Mouse (Mus musculus): Measurements from ENCODE around the gene Nup98.

Nup98 gene

DNA sequence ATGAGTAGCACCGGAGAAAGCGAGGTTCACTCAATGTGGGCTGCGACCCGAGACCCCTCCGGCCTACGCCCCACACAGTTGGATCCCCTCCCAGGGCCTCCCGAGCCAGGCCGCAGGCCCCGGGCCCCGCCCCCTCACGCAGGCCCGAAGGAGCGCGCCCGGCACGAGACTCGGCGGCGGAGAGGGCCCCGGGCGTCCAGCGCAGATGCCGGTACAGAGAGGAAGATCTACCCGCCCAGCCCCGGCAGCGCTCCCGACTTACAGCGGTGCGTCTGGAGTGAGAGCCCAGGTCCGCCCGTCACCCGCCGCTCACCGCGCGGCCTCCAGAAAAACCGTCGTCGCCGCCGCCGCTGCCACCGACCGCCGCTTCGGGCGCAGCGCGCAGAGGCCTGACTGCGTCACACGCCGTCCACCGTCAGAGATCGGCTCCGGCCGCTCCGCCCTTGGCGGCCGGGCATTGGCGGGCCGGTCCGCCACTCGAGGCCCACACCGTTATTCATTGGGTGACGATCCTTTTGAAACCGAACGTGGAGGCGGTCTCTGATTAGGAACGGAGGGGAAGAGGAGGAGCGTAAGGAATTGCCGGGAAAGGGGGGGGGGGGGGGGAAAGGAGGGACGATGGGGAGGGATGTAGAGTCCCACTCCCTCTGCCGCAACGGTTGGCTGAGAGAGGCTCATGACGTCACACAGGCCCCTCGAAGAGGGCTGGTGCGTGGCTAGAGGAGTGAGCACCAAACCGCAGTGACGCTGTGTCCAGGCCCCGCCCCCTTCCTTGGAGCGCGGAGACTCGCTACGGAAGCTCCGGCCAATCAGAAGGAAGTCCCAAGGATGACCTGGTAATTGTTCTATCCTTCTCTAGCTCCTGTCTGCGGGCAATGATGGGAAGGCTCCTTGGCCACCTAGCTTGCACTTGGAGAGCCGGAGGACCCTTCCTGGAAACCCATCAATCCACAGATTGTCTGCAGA, at the start of gene Nup98, which contains the start of gene Pgap2:
Gene Nup98, minus strand, starts transcription at position 421 of the 966 bp plus-strand sequence.
Gene Pgap2, plus strand, starts transcription at position 453 of the 966 bp plus-strand sequence.
- DNase-seq (ENCODE audit: low read depth, low spot score), result peak; percentile 99

- DNase-seq (ENCODE audit: low read depth, low spot score), result no peak
These were observed 48.8 kb upstream of the Nup98 start for GRCm38 (mm10) chr7:102258753-102259152.

- peak; percentile 77 for DNase-seq (ENCODE audit: low read depth, low spot score)
These were observed 48.2 kb upstream of the Nup98 start for GRCm38 (mm10) chr7:102258189-102258588.

DNA sequence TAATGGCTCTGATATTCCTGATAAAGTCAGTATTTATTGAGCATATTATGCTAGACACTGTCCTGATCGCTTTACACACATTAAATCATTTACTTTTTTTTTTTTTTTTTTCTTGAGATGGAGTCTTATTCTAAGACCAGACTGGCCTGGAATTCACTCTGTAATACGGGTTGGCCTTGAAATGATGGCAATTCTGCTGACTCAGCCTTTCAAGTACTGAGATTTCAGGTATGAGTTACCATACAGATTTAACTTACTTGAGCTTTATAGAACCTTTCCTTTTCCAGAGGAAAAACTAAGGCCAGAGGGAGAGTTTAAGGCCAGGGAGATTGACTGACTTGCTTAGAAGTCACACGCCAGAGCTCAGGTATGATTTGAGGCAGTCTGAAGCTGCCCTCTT, 46.7 kb upstream of the Nup98 start:
- DNase-seq (ENCODE audit: low read depth, low spot score), result no peak

DNA sequence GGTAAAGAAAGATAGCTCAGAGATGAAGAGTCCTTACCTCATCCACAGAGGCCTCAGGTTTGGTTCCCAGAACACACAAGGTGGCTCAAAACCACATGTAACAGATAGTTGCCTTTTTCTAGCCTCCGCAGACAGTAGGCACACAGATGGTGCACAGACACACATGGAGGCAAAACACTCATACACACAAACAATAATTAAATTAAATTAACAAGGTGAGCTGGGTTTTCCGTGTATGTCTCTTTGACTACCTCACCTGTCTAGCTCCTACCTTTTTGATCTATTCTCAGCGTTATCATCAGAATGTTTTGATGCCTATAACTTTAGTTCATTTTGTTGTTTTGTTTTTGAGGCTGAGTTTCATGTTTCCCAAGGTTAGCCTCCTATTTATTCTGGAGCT, 46.0 kb upstream of the Nup98 start, which contains the start of gene Rhog:
Gene Rhog, minus strand, starts transcription at position 101 of the 400 bp plus-strand sequence.
- no peak for DNase-seq (ENCODE audit: low read depth, low spot score)

DNA sequence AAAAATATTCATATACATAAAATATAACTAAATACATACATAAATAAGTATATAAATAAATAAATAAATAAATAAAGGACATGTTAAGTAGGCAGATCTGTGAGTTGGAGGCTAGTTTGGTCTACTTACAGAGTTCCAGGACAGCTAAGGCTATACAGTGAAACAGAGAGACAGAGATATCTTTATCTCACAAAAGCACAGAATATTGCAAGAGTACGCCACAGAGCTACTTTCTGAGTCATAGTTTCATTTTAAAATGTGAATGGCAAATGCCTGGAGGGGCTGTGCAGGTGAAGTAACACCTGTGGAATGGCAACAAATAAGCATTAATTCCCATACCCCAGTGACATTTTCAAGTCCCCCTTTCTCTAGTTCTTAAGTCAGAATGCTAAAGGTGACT, 43.7 kb upstream of the Nup98 start:
- no peak for DNase-seq (ENCODE audit: low read depth, low spot score)

- no peak for DNase-seq (ENCODE audit: low read depth, low spot score)
These were observed 40.7 kb upstream of the Nup98 start for GRCm38 (mm10) chr7:102250631-102251214.

DNA sequence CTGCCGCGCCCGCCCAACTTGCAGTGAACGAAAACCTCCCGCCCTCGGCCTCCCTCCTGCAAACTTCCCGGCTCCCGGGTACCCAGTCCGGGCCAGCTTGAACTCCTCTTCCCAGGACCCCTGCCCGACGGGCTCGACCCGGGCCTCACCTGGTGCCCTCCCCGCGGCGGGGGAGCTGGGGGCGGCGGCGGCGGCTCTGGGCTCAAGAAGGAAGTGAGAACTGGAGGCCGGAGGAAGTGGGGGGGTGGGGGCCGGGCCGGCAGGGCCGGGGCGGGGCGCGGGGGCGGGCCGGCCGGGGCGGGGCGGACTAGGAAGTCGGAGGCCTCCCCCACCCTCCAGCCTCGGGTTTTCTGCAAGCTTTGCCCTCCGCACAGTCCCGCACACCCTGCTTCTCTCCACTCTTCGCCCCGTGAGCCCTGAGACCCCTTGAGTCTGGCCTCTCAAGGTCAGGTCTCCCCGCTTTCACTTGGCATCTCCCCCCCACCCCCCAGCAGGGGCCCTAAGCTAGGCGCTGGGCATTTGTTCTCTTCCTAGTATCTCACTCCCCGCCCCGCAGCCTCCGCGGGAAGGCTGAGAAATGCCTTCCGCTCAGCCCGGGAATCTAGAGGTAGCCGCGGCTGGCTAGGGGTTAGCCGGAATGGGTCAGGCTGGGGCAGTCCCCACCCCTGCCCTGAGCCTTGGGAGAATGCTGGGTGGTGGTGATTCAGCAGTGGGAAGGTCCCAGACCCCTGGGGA, 40.1 kb upstream of the Nup98 start:
- peak; percentile 91 for DNase-seq (ENCODE audit: low read depth, low spot score)

GRCm38 (mm10) chr7:102249531-102249895, 39.5 kb upstream of the Nup98 start:
- DNase-seq (ENCODE audit: low read depth, low spot score), result peak; percentile 85

- peak; percentile 67 for DNase-seq (ENCODE audit: low read depth, low spot score)
These were observed 38.9 kb upstream of the Nup98 start for GRCm38 (mm10) chr7:102248691-102249404.

DNA sequence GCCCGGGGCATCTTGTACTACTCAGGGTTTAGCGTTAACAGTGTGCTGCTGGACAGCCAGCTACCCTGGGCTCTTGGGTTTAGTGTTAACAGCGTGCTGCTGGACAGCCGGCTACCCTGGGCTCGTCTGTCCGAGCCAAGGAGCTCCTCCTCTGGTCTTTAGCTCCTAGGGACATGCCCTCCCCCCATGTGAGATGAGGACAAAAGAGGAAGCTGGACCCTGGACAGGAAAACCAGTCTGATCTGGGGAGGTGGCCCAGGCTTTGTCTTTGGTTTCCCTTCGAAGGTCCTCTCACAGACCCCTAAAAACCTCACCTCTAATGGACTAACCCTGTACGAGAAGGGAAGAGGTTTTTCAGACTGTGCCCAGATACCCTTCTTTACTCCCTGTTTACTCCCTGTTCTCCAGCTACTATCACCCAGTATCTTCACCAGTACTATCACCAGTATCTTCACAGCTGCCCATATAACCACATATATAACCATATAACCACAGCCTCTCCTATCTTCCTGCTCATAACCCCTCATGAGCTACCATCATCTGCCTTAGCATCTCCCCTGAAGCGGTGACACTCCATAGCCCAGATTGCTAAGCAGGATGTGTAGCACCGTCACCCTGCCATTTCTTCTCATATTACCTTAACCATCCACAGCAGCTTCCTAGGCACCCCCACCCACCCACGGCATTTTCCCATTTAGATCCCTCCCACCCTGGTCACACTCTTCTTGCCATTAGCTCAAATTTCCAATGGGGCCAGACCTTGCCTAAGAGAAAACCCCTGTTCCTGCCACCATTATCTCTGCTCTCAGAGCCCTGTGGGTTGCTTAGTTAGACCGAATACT, 37.2 kb upstream of the Nup98 start:
- no peak for DNase-seq (ENCODE audit: low read depth, low spot score)

DNA sequence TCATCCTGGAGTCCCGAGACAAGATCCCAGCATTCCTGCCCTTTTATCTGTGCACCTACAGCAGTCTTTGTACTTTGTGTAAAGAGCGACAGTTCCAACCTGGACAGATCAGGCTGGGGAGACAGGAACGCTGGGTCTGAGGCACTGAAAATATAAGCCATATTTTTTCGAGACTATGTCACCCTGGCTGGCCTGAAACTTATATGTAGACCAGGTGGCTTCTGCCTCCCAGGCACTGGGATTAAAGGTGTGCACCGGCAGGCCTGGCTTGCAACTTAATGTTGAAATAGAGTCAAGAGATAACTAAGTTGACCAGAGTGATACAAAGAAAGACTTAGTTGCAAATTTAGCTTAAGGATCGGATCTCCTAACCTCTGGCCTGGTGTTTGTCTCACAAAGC, 36.3 kb upstream of the Nup98 start:
- DNase-seq (ENCODE audit: low read depth, low spot score), result no peak

GRCm38 (mm10) chr7:102245775-102246174, 35.8 kb upstream of the Nup98 start:
- no peak for DNase-seq (ENCODE audit: low read depth, low spot score)

DNA sequence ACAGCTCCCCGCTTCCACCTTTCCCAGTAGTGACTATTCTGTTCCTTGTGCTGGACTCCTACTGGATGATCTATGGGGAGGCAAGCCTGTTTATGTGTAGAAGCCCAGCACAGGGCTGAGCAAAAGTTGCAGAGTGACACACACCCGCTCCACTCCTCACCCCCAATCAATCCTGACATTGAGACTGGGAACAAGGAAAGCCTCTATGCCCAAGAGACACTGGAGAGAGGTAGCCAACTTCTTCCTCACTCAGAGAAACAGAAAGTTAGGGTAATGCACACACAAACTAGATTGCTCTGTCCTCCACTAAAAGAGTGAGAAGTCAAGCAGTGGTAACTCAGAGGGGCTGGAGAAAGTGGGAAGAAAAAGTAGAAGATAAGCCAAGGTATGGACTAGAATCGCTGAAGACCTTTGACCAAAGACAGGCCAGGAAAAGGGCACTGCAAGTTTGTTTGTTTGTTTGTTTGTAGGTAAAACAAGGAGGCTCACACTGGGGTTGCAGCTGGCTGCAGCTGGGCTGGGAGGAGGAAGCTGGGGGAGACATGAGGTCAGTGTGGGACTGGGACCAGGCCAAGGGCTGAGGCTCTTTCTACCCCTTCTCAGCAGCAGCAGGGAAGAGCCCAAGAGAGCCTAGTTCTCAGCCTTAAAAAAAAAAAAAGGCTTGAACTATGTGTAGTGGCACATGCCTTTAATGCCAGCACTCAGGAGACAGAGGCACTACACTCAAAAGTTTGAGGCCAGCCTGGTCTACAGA, 35.0 kb upstream of the Nup98 start:
- no peak for DNase-seq (ENCODE audit: low read depth, low spot score)

DNA sequence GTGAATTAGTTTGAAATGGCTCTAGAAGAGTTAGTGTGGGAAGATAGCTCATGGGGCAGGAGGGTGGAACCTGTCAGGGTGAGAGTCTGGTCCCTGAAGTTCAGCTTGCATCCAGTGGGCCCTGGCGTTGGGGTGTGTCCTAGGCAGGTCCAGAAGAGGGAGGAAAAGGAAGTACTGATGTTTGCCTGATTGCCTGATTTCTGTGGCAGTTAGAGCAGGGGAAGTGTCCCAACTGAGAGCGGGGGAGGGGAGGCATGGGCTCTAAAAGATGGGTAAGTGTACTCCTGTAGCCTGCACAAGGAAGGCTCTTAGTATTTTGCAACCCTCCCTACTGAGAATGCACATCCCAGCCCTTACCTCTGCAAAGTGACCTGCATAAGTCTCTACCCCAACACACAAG, 33.9 kb upstream of the Nup98 start:
- DNase-seq (ENCODE audit: low read depth, low spot score), result no peak

GRCm38 (mm10) chr7:102242917-102243316, 32.9 kb upstream of the Nup98 start:
- no peak for DNase-seq (ENCODE audit: low read depth, low spot score)

DNA sequence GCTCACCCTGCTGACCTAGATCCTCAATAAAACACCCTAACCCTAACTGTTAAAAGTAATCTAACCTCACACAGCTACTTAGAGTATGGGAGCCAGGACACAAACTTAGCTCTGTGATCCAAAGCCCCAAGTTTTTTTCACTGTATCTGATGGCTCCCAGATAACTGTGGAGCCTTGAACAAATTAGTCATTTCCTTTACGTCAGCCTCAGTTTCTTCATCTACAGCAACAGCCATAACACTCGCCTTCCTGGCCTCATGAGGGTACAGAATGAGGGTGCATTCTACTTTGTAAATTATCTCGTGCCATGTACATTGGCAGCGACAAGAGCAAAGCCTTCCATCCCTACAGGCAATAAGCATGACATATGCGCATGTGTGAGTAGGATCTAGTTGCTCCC, 32.4 kb upstream of the Nup98 start:
- no peak for DNase-seq (ENCODE audit: low read depth, low spot score)

GRCm38 (mm10) chr7:102239591-102239990, 29.6 kb upstream of the Nup98 start:
- no peak for DNase-seq (ENCODE audit: low read depth, low spot score)

DNA sequence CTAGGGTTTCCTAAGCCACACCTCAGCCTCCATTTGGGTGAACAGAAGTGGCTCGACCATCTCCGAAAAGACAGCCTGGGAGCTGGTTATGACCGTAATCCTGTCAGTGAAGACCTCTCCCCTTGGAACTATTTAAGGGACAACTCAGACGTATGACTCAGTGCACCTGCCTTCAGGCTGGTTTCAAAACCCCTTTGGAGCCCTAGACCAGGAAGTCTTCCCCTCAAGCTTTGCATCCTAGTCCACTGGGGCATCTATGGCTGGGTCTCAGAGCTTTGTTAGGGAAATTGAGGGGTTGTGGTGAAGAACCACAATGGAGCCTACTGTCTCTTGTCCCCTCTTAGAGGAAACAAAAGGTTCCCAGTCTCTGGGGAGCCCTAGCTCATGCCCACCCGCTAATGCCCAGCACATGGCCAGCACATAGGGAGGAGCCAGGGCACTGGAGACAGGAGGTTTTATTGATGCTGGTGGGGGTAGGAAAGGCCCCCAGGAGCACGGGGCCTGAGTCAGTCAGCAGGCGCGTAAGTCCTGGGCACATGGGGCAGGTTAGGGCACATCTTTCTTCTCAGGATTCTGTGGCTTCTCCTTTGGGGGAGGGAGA, 28.8 kb upstream of the Nup98 start:
- DNase-seq (ENCODE audit: low read depth, low spot score), result no peak
